Mouse (Mus musculus) mature B cell (primary cell): Measurements from ENCODE around the gene Svs3b.
"Not testable (repeated sequence)": the region's sequence is repeated elsewhere in the genome, so short reads cannot be mapped to it uniquely, and the experiment has no call there.

ENCODE experiments used
- in situ Hi-C: fragments of 300-500 bp; cut with MboI; formaldehyde crosslinking; loops from 2 replicates; pipeline ENCODE4 v1.14.3; 2019

Svs3b gene

GRCm38 (mm10) chr2:164256540-164256939 is at the start of gene Svs3b:
TSS of gene Svs3b (minus strand) at chr2:164256640.
- in situ Hi-C loops, result not testable (repeated sequence)

DNA sequence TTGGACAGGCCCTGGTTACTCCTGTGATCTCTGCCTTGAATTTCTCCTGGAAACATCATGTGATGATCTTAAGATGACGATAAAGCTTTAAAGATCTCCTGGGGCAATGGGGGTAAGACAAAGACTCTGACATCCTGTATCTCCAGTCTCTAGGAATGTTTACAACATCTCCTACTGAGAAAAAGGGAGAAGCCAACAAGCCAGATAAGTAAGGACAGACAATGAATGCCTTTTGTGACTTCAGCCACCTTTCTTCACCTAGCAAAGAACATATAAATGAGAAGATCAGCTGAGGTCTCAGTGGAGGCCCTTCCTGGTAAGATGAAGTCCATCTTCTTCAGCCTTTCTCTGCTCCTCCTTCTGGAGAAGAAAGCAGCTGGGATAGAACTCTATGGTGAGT is 32.5 kb upstream of the Svs3b start, which contains the start of gene Svs3a:
Svs3a (plus strand) TSS at position 301 of the 400 bp plus-strand sequence.
- in situ Hi-C loops, result not testable (repeated sequence)

DNA sequence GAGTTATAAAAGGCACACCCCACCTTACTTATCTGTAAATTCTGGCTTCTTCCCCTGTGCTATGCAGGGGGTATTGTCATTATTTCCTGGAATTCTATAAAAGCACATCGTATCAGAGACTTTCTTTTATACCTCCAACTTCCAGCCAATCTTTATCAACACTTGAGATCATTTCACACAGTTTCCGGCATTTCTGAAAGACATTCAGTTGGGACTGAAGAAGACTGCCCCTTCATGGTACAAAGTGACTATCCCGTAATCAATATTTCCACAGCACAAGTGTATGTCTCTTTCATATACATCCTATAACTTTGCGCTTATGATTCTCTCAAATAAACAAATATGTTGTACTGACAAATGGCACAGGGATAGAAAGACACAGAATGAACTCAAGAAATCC is 21.9 kb upstream of the Svs3b start, which contains the start of gene Svs4:
Svs4 (minus strand) TSS at position 101 of the 400 bp plus-strand sequence.
- in situ Hi-C loops, result no loop called here

- in situ Hi-C loops, result no loop called here
Observed at GRCm38 (mm10) chr2:164238366-164238765, 18.1 kb downstream of the Svs3b start, which contains the start of gene Svs2. TSS of gene Svs2 (minus strand) at chr2:164238466.

GRCm38 (mm10) chr2:164232671-164233070 is 23.8 kb downstream of the Svs3b start:
- in situ Hi-C loops, result no loop called here

DNA sequence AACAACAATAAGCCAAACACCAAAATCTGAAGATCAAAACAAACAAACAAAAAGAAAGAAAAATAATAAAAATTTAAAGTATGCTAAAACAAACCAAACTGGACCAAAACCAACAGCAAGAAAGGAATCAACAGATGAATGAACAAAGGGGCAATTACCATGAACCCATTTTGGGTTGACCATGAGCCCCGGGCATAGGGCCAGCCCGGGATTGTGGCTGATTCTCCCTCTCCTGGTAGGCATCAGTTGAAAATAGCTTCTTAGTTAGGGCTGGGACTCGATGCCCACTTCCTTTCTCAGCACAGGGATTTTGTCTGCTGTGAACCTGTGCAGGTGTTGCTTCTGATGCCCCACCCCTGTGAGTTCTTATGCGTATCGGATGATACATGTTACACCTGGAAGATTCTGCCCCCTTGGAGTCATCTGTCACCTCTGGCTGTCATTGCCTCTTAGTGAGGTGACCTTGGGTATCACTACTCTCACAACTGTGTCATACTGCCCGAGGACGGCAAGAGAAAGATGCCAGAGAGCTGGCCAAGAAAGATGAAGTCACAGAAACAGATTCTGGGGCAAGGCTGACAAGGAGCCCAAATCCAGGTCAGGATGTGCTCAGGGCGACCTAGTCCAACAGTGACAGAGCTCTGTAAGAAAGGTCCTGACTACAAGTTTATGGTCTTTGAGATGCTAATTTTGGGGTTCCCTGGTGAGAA is 27.9 kb downstream of the Svs3b start:
- in situ Hi-C loops, result no loop called here

DNA sequence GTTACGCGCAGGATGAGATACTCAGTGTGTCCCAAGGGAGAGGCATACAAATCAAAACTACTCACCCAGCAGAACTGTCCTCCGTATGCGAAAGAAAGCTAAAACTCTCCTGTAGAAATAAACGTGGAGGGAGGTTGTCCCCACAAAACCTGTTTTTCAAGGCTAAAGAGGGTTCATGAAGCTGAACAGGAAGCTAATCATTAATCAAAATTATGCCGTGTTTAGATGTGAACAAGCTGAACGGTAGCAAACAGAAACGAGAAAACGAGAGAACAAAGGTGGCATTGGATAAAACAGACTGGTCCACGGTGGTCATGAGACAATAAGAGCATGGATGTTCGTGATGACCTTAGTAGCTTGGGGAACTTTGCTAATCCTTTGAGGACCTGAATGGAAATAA is 34.9 kb downstream of the Svs3b start, which contains the start of gene Wfdc15b:
Wfdc15b (minus strand) TSS at position 139 of the 400 bp plus-strand sequence.
- in situ Hi-C loops, result no loop called here

DNA sequence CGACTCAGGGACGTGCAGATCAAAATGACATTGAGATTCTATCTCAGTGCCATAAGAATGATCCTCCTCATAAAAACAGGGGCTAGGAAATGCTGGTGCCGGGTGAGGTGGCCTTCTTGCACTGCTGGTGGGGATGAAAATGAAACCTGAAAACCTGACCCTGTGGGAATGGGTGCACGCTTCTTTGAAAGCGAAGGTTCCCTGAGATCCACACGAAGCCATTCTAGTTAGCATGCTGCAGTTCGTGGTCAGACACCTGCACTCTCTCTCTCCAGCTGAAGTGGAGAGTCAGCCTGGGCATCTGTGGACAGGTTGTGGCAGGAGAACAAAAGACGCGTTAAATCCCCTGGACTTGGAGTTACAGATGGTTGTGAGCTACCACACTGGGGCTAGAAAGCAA is 37.1 kb downstream of the Svs3b start:
- in situ Hi-C loops, result no loop called here

- in situ Hi-C loops, result no loop called here
Observed at GRCm38 (mm10) chr2:164212711-164213110, 43.7 kb downstream of the Svs3b start.

DNA sequence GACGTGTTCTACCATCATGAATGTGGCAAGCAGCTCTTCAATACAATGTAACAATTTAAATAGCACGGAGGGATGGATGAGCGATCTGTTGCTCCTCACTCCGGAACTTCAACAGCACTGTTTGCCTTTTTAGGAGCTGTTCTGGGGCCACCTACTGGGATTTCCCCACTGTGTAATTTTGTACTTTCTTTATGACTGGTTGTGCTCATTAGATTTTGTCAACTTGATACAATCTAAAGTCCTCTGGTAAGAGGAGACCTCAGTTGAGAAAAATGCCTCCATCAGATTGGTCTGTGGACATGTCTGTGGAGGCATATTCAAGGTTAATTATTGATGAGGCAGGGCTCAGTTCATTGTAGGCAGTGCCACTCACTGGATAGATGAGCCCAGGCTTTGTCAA is 45.5 kb downstream of the Svs3b start:
- in situ Hi-C loops, result no loop called here

DNA sequence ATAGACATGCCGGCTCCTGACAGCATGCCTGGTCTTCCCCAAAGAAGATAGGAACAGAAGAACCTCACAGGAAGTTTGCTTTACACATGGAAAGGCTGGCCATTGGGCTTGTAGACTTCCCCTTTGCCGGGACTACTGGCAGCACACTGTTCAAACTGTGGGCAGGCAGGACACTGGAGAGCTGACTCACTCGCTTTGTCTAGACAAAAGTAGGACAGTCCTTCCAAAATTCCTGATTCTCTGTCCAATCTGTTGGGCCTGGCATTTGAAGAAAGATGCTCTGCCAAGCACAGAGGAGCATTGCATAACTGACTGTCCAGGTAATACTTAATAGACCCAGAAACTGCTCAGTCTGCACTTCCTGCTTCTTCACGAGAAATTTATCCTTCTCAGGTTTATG is 49.8 kb downstream of the Svs3b start:
- in situ Hi-C loops, result no loop called here

DNA sequence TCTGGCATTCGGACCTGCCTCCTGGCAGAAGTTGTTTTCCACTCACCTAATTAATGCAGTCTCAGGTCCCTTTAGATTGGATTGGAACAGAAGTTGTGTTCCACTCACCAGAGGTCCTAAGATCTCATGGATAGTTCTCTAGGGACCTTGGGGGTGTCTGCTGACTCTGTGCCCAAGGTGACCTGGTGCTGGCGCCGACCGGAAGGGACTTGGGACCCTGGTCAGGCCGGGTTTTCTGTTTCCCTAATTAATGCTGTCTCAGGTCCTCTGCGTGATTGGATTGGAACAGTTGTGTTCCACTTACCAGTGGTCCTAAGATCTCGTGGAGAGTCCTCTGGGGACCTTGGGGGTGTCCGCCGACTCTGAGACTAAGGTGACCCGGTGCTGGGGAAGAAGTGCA is 50.4 kb downstream of the Svs3b start:
- in situ Hi-C loops, result not testable (repeated sequence)
